In genomic region chr10:19105231-19105681, GRCm38 (mm10) we compare ENCODE assay signal across 17 mouse cellular contexts.
A peak's percentile ranks its signal among the peaks of the same experiment; 100 is the strongest.
DNase-seq lines count a peak whose midpoint lies in the region; ATAC-seq lines count a peak whose summit lies in the region.
"Had no signal": no experiment of that assay in that cellular context is flagged by ENCODE, and none has a peak within 500 bp of the region (broad histone marks: within the 10 kb centered on the region; RNA-seq: fewer than 3 reads in every experiment).

No protein-coding gene starts in this region.

- H3K27me3 ChIP-seq in embryonic facial prominence, embryonic 13.5 days: no peaks in the 10 kb centered on the region
- no peaks in the 10 kb centered on the region for H3K27me3 ChIP-seq in limb, embryonic 12.5 days
- H3K27me3 ChIP-seq: forebrain, embryonic 12.5 days; Patski had no signal

- H3K9ac ChIP-seq in embryonic facial prominence, embryonic 13.5 days: peak overlapping the region; percentile 36; the same call in 1 of the 2 replicates
- no peak overlapping the region for H3K9ac ChIP-seq in limb, embryonic 12.5 days (replicated peaks)
- H3K9ac ChIP-seq: forebrain, embryonic 12.5 days; liver, postnatal 0 days had no signal

- peak overlapping the region; percentile 42 for H3K4me2 ChIP-seq in embryonic facial prominence, embryonic 13.5 days
- H3K4me2 ChIP-seq in limb, embryonic 12.5 days: peak overlapping the region; percentile 35
- H3K4me2 ChIP-seq: forebrain, embryonic 12.5 days had no signal

- peaks cover 13% of the 10 kb centered on the region for H3K4me1 ChIP-seq in embryonic facial prominence, embryonic 13.5 days
- H3K4me1 ChIP-seq in limb, embryonic 12.5 days (replicated peaks): peaks cover 17% of the 10 kb centered on the region
- H3K4me1 ChIP-seq: forebrain, embryonic 12.5 days had no signal

- intact Hi-C loops in heart, postnatal 36 days (cut with DNase I): no loop called here

- peak overlapping the region; percentile 81 for H3K27ac ChIP-seq in embryonic facial prominence, embryonic 13.5 days
- peak overlapping the region; percentile 91 for H3K27ac ChIP-seq in limb, embryonic 12.5 days
- H3K27ac ChIP-seq: forebrain, embryonic 12.5 days had no signal

- no peaks in the 10 kb centered on the region for H3K36me3 ChIP-seq in embryonic facial prominence, embryonic 13.5 days
- H3K36me3 ChIP-seq in limb, embryonic 12.5 days: no peaks in the 10 kb centered on the region
- H3K36me3 ChIP-seq: forebrain, embryonic 12.5 days had no signal

- 18% methylated on average over 6 of the region's 6 CpGs for WGBS in embryonic facial prominence, embryonic 13.5 days
- 21% methylated on average over 6 of the region's 6 CpGs for WGBS in limb, embryonic 12.5 days

- H3K4me3 ChIP-seq in embryonic facial prominence, embryonic 13.5 days: no peak overlapping the region
- H3K4me3 ChIP-seq in limb, embryonic 12.5 days (replicated peaks): no peak overlapping the region
- H3K4me3 ChIP-seq: forebrain, embryonic 12.5 days had no signal

- 0 out of 2 replicates have a peak, but pooled peaks cover 3% of the 10 kb centered on the region for H3K9me3 ChIP-seq in embryonic facial prominence, embryonic 13.5 days
- H3K9me3 ChIP-seq in limb, embryonic 12.5 days: no peaks in the 10 kb centered on the region
- H3K9me3 ChIP-seq: forebrain, embryonic 12.5 days had no signal

- no peak for ATAC-seq in embryonic facial prominence, embryonic 13.5 days (ENCODE audit: insufficient number of reproducible peaks, insufficient read depth, low FRiP score, low TSS enrichment, low read depth)
- peak; percentile 66 for ATAC-seq in limb, embryonic 12.5 days (ENCODE audit: insufficient number of reproducible peaks, insufficient read depth, low FRiP score, low TSS enrichment, low read depth)
- ATAC-seq: liver, postnatal 0 days; Patski had no signal

- peak; percentile 63 for DNase-seq in heart, adult 11 months
- DNase-seq in heart, postnatal 36 days: no peak
- peak; percentile 16 for DNase-seq in brain, adult 2 months (ENCODE audit: low read depth, low spot score)
- DNase-seq in kidney, adult 8-10 months: no peak
- DNase-seq in adrenal gland, postnatal 10 days: no peak
- no peak for DNase-seq in ovary, postnatal 14 days (ENCODE audit: low spot score)
- DNase-seq: cerebellum, adult 11-12 months; gastrocnemius, postnatal 14 days; heart, postnatal 10 days; kidney, postnatal 14 days; liver, postnatal 0 days; lung, postnatal 36 days; right cerebral cortex, postnatal 14 days had no signal

Comparison
In these comparisons a context has a peak if more than half of its experiments do, and no peak if none do; other contexts are left out.
1. DNase-seq: peak in heart, adult 11 months (single experiment) and brain, adult 2 months (single experiment); none in heart, postnatal 36 days (0 of 2), kidney, adult 8-10 months (0 of 2), adrenal gland, postnatal 10 days (single experiment) and ovary, postnatal 14 days (single experiment).